Mouse (Mus musculus): ENCODE measurements around the gene Cd300a. TPM values are rescaled to one million over a fixed set of nuclear protein-coding genes. Genes with fewer than 3 reads are reported as not detected.

Gene Cd300a
- 0.07 TPM for polyA plus RNA-seq (2017; shearing (Covaris generic))

DNA sequence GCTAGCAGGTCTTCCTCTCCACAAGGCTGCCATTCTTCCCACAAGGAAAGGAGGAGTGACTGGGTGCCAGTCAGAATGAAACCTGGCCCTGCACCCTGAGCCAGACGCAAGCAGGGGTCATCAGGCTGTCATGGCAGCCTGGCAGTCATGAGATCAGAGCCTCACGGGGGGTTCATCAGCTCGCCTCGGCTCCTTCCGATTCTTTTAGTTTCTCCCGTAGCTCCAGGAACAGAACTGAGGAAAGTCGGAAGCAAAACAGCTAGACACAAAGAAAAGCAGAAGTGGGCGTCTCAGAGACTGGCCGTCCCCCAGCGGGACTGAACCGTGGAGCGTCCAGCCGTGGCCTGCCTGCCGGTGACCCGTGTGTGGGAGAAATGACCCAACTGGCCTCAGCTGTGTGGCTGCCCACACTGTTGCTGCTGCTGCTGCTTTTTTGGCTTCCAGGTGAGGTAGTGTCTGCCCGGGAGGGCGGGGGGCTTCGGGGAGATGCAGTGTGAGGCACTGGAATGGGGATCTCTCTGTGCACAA lies at the start of gene Cd300a:
TSS of gene Cd300a (plus strand) at position 51 of the 528 bp plus-strand sequence.

DNA sequence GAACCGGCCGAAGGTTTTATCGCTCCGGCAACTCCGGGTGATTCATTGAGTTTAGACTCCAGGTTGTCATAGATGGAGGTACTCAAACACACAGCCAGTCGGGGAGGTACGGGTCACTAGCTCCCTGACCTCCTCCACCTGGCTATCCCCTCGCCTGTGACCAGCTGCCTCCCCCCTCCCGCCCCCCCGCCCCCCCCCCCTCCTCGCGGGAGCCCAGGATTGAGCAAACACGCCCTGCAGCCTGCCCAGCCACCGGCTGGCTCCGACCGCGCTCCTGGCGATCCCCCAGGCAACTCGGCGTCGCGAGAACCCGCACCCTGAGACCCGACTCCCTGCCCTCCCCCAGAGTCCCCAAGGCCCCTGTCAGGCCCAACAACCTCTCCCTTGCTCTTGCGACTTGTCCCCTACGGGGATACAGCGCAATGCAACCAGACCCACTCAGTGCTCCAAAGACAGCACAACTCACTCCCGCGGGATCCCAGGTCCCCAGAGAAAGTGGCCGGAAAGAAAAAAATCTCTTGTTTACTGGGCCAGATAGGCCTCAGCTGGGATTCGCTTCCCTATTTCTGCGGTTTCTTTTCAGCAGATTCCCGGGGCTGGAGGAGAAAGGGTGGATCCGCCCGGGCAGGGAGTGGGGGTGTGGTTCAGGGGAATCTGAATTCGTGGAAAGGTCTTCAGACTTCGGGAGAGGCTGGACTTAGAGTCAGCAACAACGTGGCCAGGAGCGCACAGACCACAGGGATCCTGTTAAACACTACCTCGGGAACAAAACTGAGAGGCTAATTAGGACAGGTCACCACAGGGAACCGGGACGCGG lies 39.2 kb upstream of the Cd300a start, which contains the start of gene Gprc5c:
TSS of gene Gprc5c (plus strand) at position 701 of the 817 bp plus-strand sequence.

DNA sequence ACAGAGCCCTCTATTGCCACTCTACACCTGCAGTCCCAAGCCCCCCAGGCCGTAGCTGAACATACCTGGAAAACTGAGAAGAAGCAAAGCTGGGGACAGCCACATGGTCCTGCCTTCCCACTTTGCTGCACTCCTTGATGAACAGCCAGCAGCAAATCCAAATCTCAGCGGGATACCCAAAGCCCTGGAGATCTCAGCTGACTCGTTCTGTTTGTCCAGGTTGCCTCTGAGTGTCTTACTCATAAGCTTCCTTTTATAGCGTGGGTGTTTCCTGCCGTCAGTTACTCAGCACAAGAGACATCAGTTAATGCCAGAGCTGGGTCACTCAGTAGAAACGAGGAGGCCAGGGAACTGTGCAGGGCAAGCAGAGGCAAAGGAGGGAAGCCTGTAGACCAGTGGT lies 44.3 kb downstream of the Cd300a start, which contains the start of gene Cd300lb:
TSS of gene Cd300lb (minus strand) at position 243 of the 400 bp plus-strand sequence.

Other genes with a start within 250 kb of the Cd300a start
- gene Rpl38, start 221.5 kb upstream of the Cd300a start, polyA plus RNA-seq (2017; shearing (Covaris generic)): 531 TPM
- 0.22 TPM for gene Ttyh2, start 214.6 kb upstream of the Cd300a start, polyA plus RNA-seq (2017; shearing (Covaris generic))
- not detected for gene Dnaic2, start 162.6 kb upstream of the Cd300a start, polyA plus RNA-seq (2017; shearing (Covaris generic))
- not detected for gene Kif19a, start 124.7 kb upstream of the Cd300a start, polyA plus RNA-seq (2017; shearing (Covaris generic))
- not detected for gene Btbd17, start 94.1 kb upstream of the Cd300a start, polyA plus RNA-seq (2017; shearing (Covaris generic))
- not detected for gene Gpr142, start 91.1 kb upstream of the Cd300a start, polyA plus RNA-seq (2017; shearing (Covaris generic))
- not detected for gene Gprc5c, start 38.9 kb upstream of the Cd300a start, polyA plus RNA-seq (2017; shearing (Covaris generic))
- gene Cd300lb, start 44.3 kb downstream of the Cd300a start, polyA plus RNA-seq (2017; shearing (Covaris generic)): not detected
- gene Cd300c, start 79.1 kb downstream of the Cd300a start, polyA plus RNA-seq (2017; shearing (Covaris generic)): not detected
- not detected for gene Cd300ld, start 99.9 kb downstream of the Cd300a start, polyA plus RNA-seq (2017; shearing (Covaris generic))
- gene Cd300c2, start 111.8 kb downstream of the Cd300a start, polyA plus RNA-seq (2017; shearing (Covaris generic)): not detected
- not detected for gene Cd300ld2, start 126.2 kb downstream of the Cd300a start, polyA plus RNA-seq (2017; shearing (Covaris generic))
- gene Cd300ld4, start 137.0 kb downstream of the Cd300a start, polyA plus RNA-seq (2017; shearing (Covaris generic)): not detected
- gene Cd300ld5, start 147.7 kb downstream of the Cd300a start, polyA plus RNA-seq (2017; shearing (Covaris generic)): not detected
- gene Cd300ld3, start 158.4 kb downstream of the Cd300a start, polyA plus RNA-seq (2017; shearing (Covaris generic)): not detected
- not detected for gene Cd300e, start 172.1 kb downstream of the Cd300a start, polyA plus RNA-seq (2017; shearing (Covaris generic))
- gene Rab37, start 201.4 kb downstream of the Cd300a start, polyA plus RNA-seq (2017; shearing (Covaris generic)): 45.1 TPM
- 0.29 TPM for gene Cd300lf, start 244.0 kb downstream of the Cd300a start, polyA plus RNA-seq (2017; shearing (Covaris generic))

Data from naive thymus-derived CD4-positive, alpha-beta T cell, adult 5 months (primary cell).